Mouse (Mus musculus): Measurements from ENCODE around the gene Sox6. TPM values are rescaled to one million over a fixed set of nuclear protein-coding genes. Genes with fewer than 3 reads are reported as not detected.

Sox6 gene
- polyA plus RNA-seq, 1 experiment from 2014 or later = 67.4 TPM

- 75% methylated on average over 5 of the region's 5 CpGs for WGBS
- H3K27me3 ChIP-seq = no peaks in the 10 kb centered on the region
- H3K4me3 ChIP-seq = no peak overlapping the region
- H3K36me3 ChIP-seq = no peaks in the 10 kb centered on the region
- no peak overlapping the region for H3K4me2 ChIP-seq
- no peak overlapping the region for H3K9ac ChIP-seq
- no peaks in the 10 kb centered on the region for H3K4me1 ChIP-seq
- no peak for ATAC-seq (ENCODE audit: insufficient number of reproducible peaks, insufficient read depth, low FRiP score, low TSS enrichment, low read depth)
- H3K27ac ChIP-seq = no peak overlapping the region
- H3K9me3 ChIP-seq = no peaks in the 10 kb centered on the region
Observed at GRCm38 (mm10) chr7:115979813-115980512, 58.6 kb downstream of the Sox6 start.

- no peaks in the 10 kb centered on the region for H3K9me3 ChIP-seq
- no peak for ATAC-seq (ENCODE audit: insufficient number of reproducible peaks, insufficient read depth, low FRiP score, low TSS enrichment, low read depth)
- 0 out of 2 replicates have a peak, but pooled peaks cover 8% of the 10 kb centered on the region for H3K36me3 ChIP-seq
- no peak overlapping the region for H3K9ac ChIP-seq
- H3K27me3 ChIP-seq = no peaks in the 10 kb centered on the region
- no peak overlapping the region for H3K4me2 ChIP-seq
- no peak overlapping the region for H3K4me3 ChIP-seq
- H3K4me1 ChIP-seq = no peaks in the 10 kb centered on the region
- H3K27ac ChIP-seq = no peak overlapping the region
- 70% methylated on average over 2 of the region's 2 CpGs for WGBS
Observed at GRCm38 (mm10) chr7:115974518-115974917, 64.1 kb downstream of the Sox6 start.

GRCm38 (mm10) chr7:115967186-115967585, 71.4 kb downstream of the Sox6 start:
- no peak overlapping the region for H3K4me3 ChIP-seq
- no peak overlapping the region for H3K4me2 ChIP-seq
- WGBS = 76% methylated on average over 4 of the region's 4 CpGs
- H3K9me3 ChIP-seq = no peaks in the 10 kb centered on the region
- H3K9ac ChIP-seq = no peak overlapping the region
- H3K27me3 ChIP-seq = no peaks in the 10 kb centered on the region
- H3K36me3 ChIP-seq = no peaks in the 10 kb centered on the region
- H3K27ac ChIP-seq = no peak overlapping the region
- no peak for ATAC-seq (ENCODE audit: insufficient number of reproducible peaks, insufficient read depth, low FRiP score, low TSS enrichment, low read depth)
- no peaks in the 10 kb centered on the region for H3K4me1 ChIP-seq

- H3K27ac ChIP-seq = no peak overlapping the region
- no peak overlapping the region for H3K9ac ChIP-seq
- H3K36me3 ChIP-seq = no peaks in the 10 kb centered on the region
- no peak for ATAC-seq (ENCODE audit: insufficient number of reproducible peaks, insufficient read depth, low FRiP score, low TSS enrichment, low read depth)
- no peaks in the 10 kb centered on the region for H3K27me3 ChIP-seq
- H3K4me3 ChIP-seq = no peak overlapping the region
- no peaks in the 10 kb centered on the region for H3K4me1 ChIP-seq
- no peak overlapping the region for H3K4me2 ChIP-seq
- H3K9me3 ChIP-seq = no peaks in the 10 kb centered on the region
- 63% methylated on average over 4 of the region's 4 CpGs for WGBS
Observed at GRCm38 (mm10) chr7:115966181-115966580, 72.4 kb downstream of the Sox6 start.

GRCm38 (mm10) chr7:115953046-115953445, 85.5 kb downstream of the Sox6 start:
- Histone ChIP-seq H3K4me3 (no peak overlapping the region), H3K27ac (no peak overlapping the region), H3K4me2 (no peak overlapping the region), H3K36me3 (no peaks in the 10 kb centered on the region), H3K27me3 (no peaks in the 10 kb centered on the region), H3K9me3 (no peaks in the 10 kb centered on the region), H3K9ac (no peak overlapping the region), H3K4me1 (no peaks in the 10 kb centered on the region)
- WGBS = 77% methylated on average over 3 of the region's 3 CpGs
- ATAC-seq (ENCODE audit: insufficient number of reproducible peaks, insufficient read depth, low FRiP score, low TSS enrichment, low read depth) = no peak

GRCm38 (mm10) chr7:115952235-115952634, 86.4 kb downstream of the Sox6 start:
- ATAC-seq (ENCODE audit: insufficient number of reproducible peaks, insufficient read depth, low FRiP score, low TSS enrichment, low read depth) = no peak
- H3K4me2 ChIP-seq = no peak overlapping the region
- H3K4me3 ChIP-seq = no peak overlapping the region
- no peaks in the 10 kb centered on the region for H3K9me3 ChIP-seq
- 51% methylated on average over 3 of the region's 3 CpGs for WGBS
- H3K4me1 ChIP-seq = no peaks in the 10 kb centered on the region
- no peak overlapping the region for H3K9ac ChIP-seq
- H3K27me3 ChIP-seq = no peaks in the 10 kb centered on the region
- H3K27ac ChIP-seq = no peak overlapping the region
- H3K36me3 ChIP-seq = no peaks in the 10 kb centered on the region

- Histone ChIP-seq H3K27me3 (no peaks in the 10 kb centered on the region), H3K9me3 (no peaks in the 10 kb centered on the region), H3K27ac (no peak overlapping the region), H3K9ac (no peak overlapping the region), H3K36me3 (no peaks in the 10 kb centered on the region), H3K4me2 (no peak overlapping the region), H3K4me1 (no peaks in the 10 kb centered on the region), H3K4me3 (no peak overlapping the region)
- ATAC-seq (ENCODE audit: insufficient number of reproducible peaks, insufficient read depth, low FRiP score, low TSS enrichment, low read depth) = no peak
- 78% methylated on average over 4 of the region's 4 CpGs for WGBS
Observed at GRCm38 (mm10) chr7:115951689-115952088, 86.9 kb downstream of the Sox6 start.

- 58% methylated on average over 2 of the region's 2 CpGs for WGBS
- H3K4me3 ChIP-seq = no peak overlapping the region
- H3K4me1 ChIP-seq = no peaks in the 10 kb centered on the region
- no peaks in the 10 kb centered on the region for H3K27me3 ChIP-seq
- H3K4me2 ChIP-seq = no peak overlapping the region
- no peak overlapping the region for H3K9ac ChIP-seq
- ATAC-seq (ENCODE audit: insufficient number of reproducible peaks, insufficient read depth, low FRiP score, low TSS enrichment, low read depth) = no peak
- H3K27ac ChIP-seq = no peak overlapping the region
- H3K9me3 ChIP-seq = no peaks in the 10 kb centered on the region
- H3K36me3 ChIP-seq = no peaks in the 10 kb centered on the region
Observed at GRCm38 (mm10) chr7:115947916-115948315, 90.7 kb downstream of the Sox6 start.

GRCm38 (mm10) chr7:115946559-115946958, 92.0 kb downstream of the Sox6 start:
- no peak overlapping the region for H3K9ac ChIP-seq
- no peak overlapping the region for H3K27ac ChIP-seq
- H3K27me3 ChIP-seq = no peaks in the 10 kb centered on the region
- no peaks in the 10 kb centered on the region for H3K4me1 ChIP-seq
- 91% methylated on average over 12 of the region's 12 CpGs for WGBS
- no peaks in the 10 kb centered on the region for H3K9me3 ChIP-seq
- no peaks in the 10 kb centered on the region for H3K36me3 ChIP-seq
- no peak for ATAC-seq (ENCODE audit: insufficient number of reproducible peaks, insufficient read depth, low FRiP score, low TSS enrichment, low read depth)
- H3K4me3 ChIP-seq = no peak overlapping the region
- H3K4me2 ChIP-seq = no peak overlapping the region

GRCm38 (mm10) chr7:115945516-115945915, 93.1 kb downstream of the Sox6 start:
- Histone ChIP-seq H3K4me2 (no peak overlapping the region), H3K36me3 (no peaks in the 10 kb centered on the region), H3K27ac (no peak overlapping the region), H3K27me3 (no peaks in the 10 kb centered on the region), H3K4me1 (no peaks in the 10 kb centered on the region), H3K9ac (no peak overlapping the region), H3K9me3 (no peaks in the 10 kb centered on the region), H3K4me3 (no peak overlapping the region)
- WGBS = 79% methylated on average over 4 of the region's 4 CpGs
- ATAC-seq (ENCODE audit: insufficient number of reproducible peaks, insufficient read depth, low FRiP score, low TSS enrichment, low read depth) = no peak

- no peak overlapping the region for H3K27ac ChIP-seq
- ATAC-seq (ENCODE audit: insufficient number of reproducible peaks, insufficient read depth, low FRiP score, low TSS enrichment, low read depth) = no peak
- no peak overlapping the region for H3K4me2 ChIP-seq
- H3K4me1 ChIP-seq = no peaks in the 10 kb centered on the region
- WGBS = 56% methylated on average over 5 of the region's 5 CpGs
- no peaks in the 10 kb centered on the region for H3K27me3 ChIP-seq
- H3K9ac ChIP-seq = no peak overlapping the region
- no peaks in the 10 kb centered on the region for H3K36me3 ChIP-seq
- no peaks in the 10 kb centered on the region for H3K9me3 ChIP-seq
- H3K4me3 ChIP-seq = no peak overlapping the region
Observed at GRCm38 (mm10) chr7:115944250-115944649, 94.3 kb downstream of the Sox6 start.

GRCm38 (mm10) chr7:115941766-115942165, 96.8 kb downstream of the Sox6 start:
- Histone ChIP-seq H3K27me3 (no peaks in the 10 kb centered on the region), H3K9me3 (no peaks in the 10 kb centered on the region), H3K4me1 (no peaks in the 10 kb centered on the region), H3K4me3 (no peak overlapping the region), H3K9ac (no peak overlapping the region), H3K36me3 (0 out of 2 replicates have a peak, but pooled peaks cover 3% of the 10 kb centered on the region), H3K27ac (no peak overlapping the region), H3K4me2 (no peak overlapping the region)
- no peak for ATAC-seq (ENCODE audit: insufficient number of reproducible peaks, insufficient read depth, low FRiP score, low TSS enrichment, low read depth)
- 79% methylated on average over 6 of the region's 6 CpGs for WGBS
